Mouse (Mus musculus) forebrain, embryonic 13.5 days (tissue): ENCODE results near the gene Zer1. TPM values are rescaled to one million over a fixed set of nuclear protein-coding genes. Genes with fewer than 3 reads are reported as not detected.
"Not testable (repeated sequence)": the region's sequence is repeated elsewhere in the genome, so short reads cannot be mapped to it uniquely, and the experiment has no call there.

Source experiments
- ATAC-seq: fragments of 200-750 bp; cut with Nextera tagmentation; 2 replicates; pipeline ENCODE4 v1.8.0; 2017
- H3K27ac ChIP-seq: fragments of 300-500 bp; sonication (generic); 2 replicates; pipeline ENCODE4 v1.5.1; 2015; ENCODE audit warnings: inconsistent platforms, mild to moderate bottlenecking, moderate library complexity
- H3K27me3 ChIP-seq: fragments of 300-500 bp; sonication (generic); 2 replicates; pipeline ENCODE4 v1.6.1; 2015; ENCODE audit warnings: mild to moderate bottlenecking, inconsistent platforms
- H3K36me3 ChIP-seq: fragments of 300-500 bp; sonication (generic); 2 replicates; pipeline ENCODE4 v1.6.1; 2015; ENCODE audit warnings: mild to moderate bottlenecking, inconsistent platforms; ENCODE audit not compliant: poor library complexity, severe bottlenecking
- H3K4me1 ChIP-seq: fragments of 300-500 bp; sonication (generic); 2 replicates; pipeline ENCODE4 v1.6.1; 2015; ENCODE audit warnings: inconsistent platforms
- H3K4me2 ChIP-seq: fragments of 300-500 bp; sonication (generic); 2 replicates; pipeline ENCODE4 v1.6.1; 2015; ENCODE audit warnings: inconsistent platforms, mild to moderate bottlenecking, moderate library complexity
- H3K4me3 ChIP-seq: fragments of 300-500 bp; sonication (generic); 2 replicates; pipeline ENCODE4 v1.5.1; 2015; ENCODE audit warnings: mild to moderate bottlenecking, inconsistent platforms
- H3K9ac ChIP-seq: fragments of 300-500 bp; sonication (generic); 2 replicates; pipeline ENCODE4 v1.6.1; 2015; ENCODE audit warnings: mild to moderate bottlenecking, inconsistent platforms
- H3K9me3 ChIP-seq: fragments of 300-500 bp; sonication (generic); replicated peaks from 2 replicates; pipeline ENCODE4 v1.6.1; 2016; ENCODE audit warnings: inconsistent platforms
- whole genome bisulfite sequencing: fragments of 180-500 bp; shearing (Covaris S2); methylation state at CpG from one replicate; pipeline ENCODE4 v1.1.7; 2015; 5-methylcytosine and 5-hydroxymethylcytosine counted together
- polyA plus RNA-seq: library from polyadenylated mRNA; unstranded; fragments of >200 nt; fragmentation: Nextera tagmentation; extraction: Ambion mirVana; gene quantifications from 2 replicates; pipeline ENCODE4 v1.2.1, GENCODE M21; 2015

Zer1 gene
- polyA plus RNA-seq = 10.5 and 10.9 TPM in 2 replicates

- 10% methylated on average over 31 of the region's 31 CpGs for WGBS
- Histone ChIP-seq H3K27me3 (no peaks in the 10 kb centered on the region), H3K4me3 (peak within 1 kb of the TSS; percentile 89), H3K4me2 (peak within 1 kb of the TSS; percentile 87), H3K36me3 (peaks cover 7% of the 10 kb centered on the region; the same call in 1 of the 2 replicates), H3K9ac (peak within 1 kb of the TSS; percentile 93), H3K9me3 (no peaks in the 10 kb centered on the region), H3K4me1 (peaks cover 36% of the 10 kb centered on the region), H3K27ac (peak within 1 kb of the TSS; percentile 83)
- ATAC-seq = peak; percentile 97
Measured at GRCm38 (mm10) chr2:30124472-30125274, at the start of gene Zer1. Gene Zer1, minus strand, starts transcription at chr2:30124585.

- Histone ChIP-seq H3K4me3 (no peak overlapping the region), H3K9ac (no peak overlapping the region), H3K4me1 (peaks cover 22% of the 10 kb centered on the region), H3K27ac (no peak overlapping the region), H3K9me3 (no peaks in the 10 kb centered on the region), H3K4me2 (no peak overlapping the region), H3K27me3 (no peaks in the 10 kb centered on the region), H3K36me3 (peaks cover 44% of the 10 kb centered on the region)
- no peak for ATAC-seq
- WGBS = 96% methylated on average over 20 of the region's 20 CpGs
Measured at GRCm38 (mm10) chr2:30173541-30174240, 49.3 kb upstream of the Zer1 start.

- H3K9me3 ChIP-seq = peaks cover 8% of the 10 kb centered on the region; the same call in 1 of the 2 replicates
- peak overlapping the region; percentile 91 for H3K27ac ChIP-seq
- H3K27me3 ChIP-seq = no peaks in the 10 kb centered on the region
- WGBS = 1% methylated on average over 19 of the region's 19 CpGs
- peak overlapping the region; percentile 63 for H3K4me3 ChIP-seq
- H3K36me3 ChIP-seq = peaks cover 44% of the 10 kb centered on the region
- H3K9ac ChIP-seq = peak overlapping the region; percentile 76
- peak overlapping the region; percentile 91 for H3K4me2 ChIP-seq
- H3K4me1 ChIP-seq = peaks cover 12% of the 10 kb centered on the region
- ATAC-seq = peak; percentile 46
Measured at GRCm38 (mm10) chr2:30171997-30172382, 47.6 kb upstream of the Zer1 start.

- Histone ChIP-seq H3K36me3 (peaks cover 41% of the 10 kb centered on the region), H3K9ac (peak within 1 kb of the TSS; percentile 76), H3K27ac (peak within 1 kb of the TSS; percentile 91), H3K4me3 (peak within 1 kb of the TSS; percentile 63), H3K9me3 (peaks cover 13% of the 10 kb centered on the region), H3K4me2 (peak within 1 kb of the TSS; percentile 91), H3K4me1 (peaks cover 11% of the 10 kb centered on the region), H3K27me3 (no peaks in the 10 kb centered on the region)
- peak; percentile 96 for ATAC-seq
- WGBS = under 1% methylated on average over 75 of the region's 75 CpGs
Measured at GRCm38 (mm10) chr2:30171371-30171996, 47.1 kb upstream of the Zer1 start, which contains the start of gene Endog. Gene Endog, plus strand, starts transcription at chr2:30171493.

- Histone ChIP-seq H3K9ac (no peak overlapping the region), H3K27ac (no peak overlapping the region), H3K36me3 (no peaks in the 10 kb centered on the region), H3K4me1 (peaks cover 3% of the 10 kb centered on the region; the same call in 1 of the 2 replicates), H3K4me2 (no peak overlapping the region), H3K9me3 (peaks cover 17% of the 10 kb centered on the region), H3K27me3 (no peaks in the 10 kb centered on the region), H3K4me3 (no peak overlapping the region)
- ATAC-seq = no peak
- 63% methylated on average over 4 of the region's 4 CpGs for WGBS
Measured at GRCm38 (mm10) chr2:30166677-30167076, 42.3 kb upstream of the Zer1 start.

- H3K4me3 ChIP-seq = no peak overlapping the region
- H3K27me3 ChIP-seq = no peaks in the 10 kb centered on the region
- H3K4me2 ChIP-seq = no peak overlapping the region
- H3K27ac ChIP-seq = no peak overlapping the region
- no peak overlapping the region for H3K9ac ChIP-seq
- no peaks in the 10 kb centered on the region for H3K36me3 ChIP-seq
- no peaks in the 10 kb centered on the region for H3K4me1 ChIP-seq
- peaks cover 17% of the 10 kb centered on the region for H3K9me3 ChIP-seq
- WGBS = 57% methylated on average over 9 of the region's 9 CpGs
- no peak for ATAC-seq
Measured at GRCm38 (mm10) chr2:30164340-30164932, 40.1 kb upstream of the Zer1 start.

- H3K9ac ChIP-seq = no peak overlapping the region
- peaks cover 7% of the 10 kb centered on the region for H3K9me3 ChIP-seq
- H3K4me2 ChIP-seq = no peak overlapping the region
- no peak overlapping the region for H3K4me3 ChIP-seq
- no peaks in the 10 kb centered on the region for H3K27me3 ChIP-seq
- no peaks in the 10 kb centered on the region for H3K36me3 ChIP-seq
- no peak overlapping the region for H3K27ac ChIP-seq
- no peaks in the 10 kb centered on the region for H3K4me1 ChIP-seq
- ATAC-seq = no peak
Measured at GRCm38 (mm10) chr2:30161809-30162208, 37.4 kb upstream of the Zer1 start.

- not testable (repeated sequence) for H3K4me2 ChIP-seq, H3K27me3 ChIP-seq, ATAC-seq, H3K27ac ChIP-seq, H3K9ac ChIP-seq, H3K4me3 ChIP-seq, H3K36me3 ChIP-seq, H3K9me3 ChIP-seq, H3K4me1 ChIP-seq
- WGBS = 89% methylated on average over 7 of the region's 10 CpGs
Measured at GRCm38 (mm10) chr2:30159871-30160270, 35.5 kb upstream of the Zer1 start.

- no peak for ATAC-seq
- no peaks in the 10 kb centered on the region for H3K27me3 ChIP-seq
- no peaks in the 10 kb centered on the region for H3K4me1 ChIP-seq
- H3K9me3 ChIP-seq = no peaks in the 10 kb centered on the region
- no peak overlapping the region for H3K4me2 ChIP-seq
- H3K27ac ChIP-seq = no peak overlapping the region
- peaks cover 44% of the 10 kb centered on the region for H3K36me3 ChIP-seq
- no peak overlapping the region for H3K9ac ChIP-seq
- H3K4me3 ChIP-seq = no peak overlapping the region
- 85% methylated on average over 8 of the region's 8 CpGs for WGBS
Measured at GRCm38 (mm10) chr2:30152616-30153015, 28.2 kb upstream of the Zer1 start.

GRCm38 (mm10) chr2:30151840-30152239, 27.5 kb upstream of the Zer1 start:
- WGBS = 91% methylated on average over 11 of the region's 11 CpGs
- Histone ChIP-seq H3K9ac (no peak overlapping the region), H3K4me1 (no peaks in the 10 kb centered on the region), H3K4me3 (no peak overlapping the region), H3K36me3 (peaks cover 51% of the 10 kb centered on the region), H3K27ac (no peak overlapping the region), H3K4me2 (no peak overlapping the region), H3K9me3 (no peaks in the 10 kb centered on the region), H3K27me3 (no peaks in the 10 kb centered on the region)
- no peak for ATAC-seq

GRCm38 (mm10) chr2:30147466-30147865, 23.1 kb upstream of the Zer1 start:
- Histone ChIP-seq H3K27me3 (no peaks in the 10 kb centered on the region), H3K27ac (no peak overlapping the region), H3K4me1 (no peaks in the 10 kb centered on the region), H3K36me3 (peaks cover 93% of the 10 kb centered on the region), H3K9me3 (no peaks in the 10 kb centered on the region), H3K4me2 (no peak overlapping the region), H3K9ac (no peak overlapping the region), H3K4me3 (no peak overlapping the region)
- 97% methylated on average over 4 of the region's 4 CpGs for WGBS
- ATAC-seq = no peak

GRCm38 (mm10) chr2:30144436-30144835, 20.1 kb upstream of the Zer1 start:
- H3K4me3 ChIP-seq = no peak overlapping the region
- 94% methylated on average over 4 of the region's 4 CpGs for WGBS
- H3K9ac ChIP-seq = no peak overlapping the region
- no peaks in the 10 kb centered on the region for H3K4me1 ChIP-seq
- no peaks in the 10 kb centered on the region for H3K27me3 ChIP-seq
- H3K27ac ChIP-seq = no peak overlapping the region
- no peak overlapping the region for H3K4me2 ChIP-seq
- H3K9me3 ChIP-seq = no peaks in the 10 kb centered on the region
- H3K36me3 ChIP-seq = peaks cover 93% of the 10 kb centered on the region
- no peak for ATAC-seq
